Mouse (Mus musculus) frontal cortex, adult 2 months (tissue): ENCODE data around the gene Mum1. TPM values are rescaled to one million over a fixed set of nuclear protein-coding genes. Genes with fewer than 3 reads are reported as not detected.

Experiments
- DNase-seq, 2 experiments: peaks; one replicate each; pipeline ENCODE4 v3.0.0; 2022; ENCODE audit warnings: low spot score in 1 of 2; ENCODE audit errors: extremely low spot score in 1 of 2
- polyA plus RNA-seq: library from polyadenylated mRNA; depleted of rRNA; stranded (reverse); fragments of >200 nt; gene quantifications from 2 replicates; pipeline ENCODE4 v1.2.3, GENCODE M21; 2012

Gene Mum1
- polyA plus RNA-seq, 1 experiment = 37.9 TPM

DNA sequence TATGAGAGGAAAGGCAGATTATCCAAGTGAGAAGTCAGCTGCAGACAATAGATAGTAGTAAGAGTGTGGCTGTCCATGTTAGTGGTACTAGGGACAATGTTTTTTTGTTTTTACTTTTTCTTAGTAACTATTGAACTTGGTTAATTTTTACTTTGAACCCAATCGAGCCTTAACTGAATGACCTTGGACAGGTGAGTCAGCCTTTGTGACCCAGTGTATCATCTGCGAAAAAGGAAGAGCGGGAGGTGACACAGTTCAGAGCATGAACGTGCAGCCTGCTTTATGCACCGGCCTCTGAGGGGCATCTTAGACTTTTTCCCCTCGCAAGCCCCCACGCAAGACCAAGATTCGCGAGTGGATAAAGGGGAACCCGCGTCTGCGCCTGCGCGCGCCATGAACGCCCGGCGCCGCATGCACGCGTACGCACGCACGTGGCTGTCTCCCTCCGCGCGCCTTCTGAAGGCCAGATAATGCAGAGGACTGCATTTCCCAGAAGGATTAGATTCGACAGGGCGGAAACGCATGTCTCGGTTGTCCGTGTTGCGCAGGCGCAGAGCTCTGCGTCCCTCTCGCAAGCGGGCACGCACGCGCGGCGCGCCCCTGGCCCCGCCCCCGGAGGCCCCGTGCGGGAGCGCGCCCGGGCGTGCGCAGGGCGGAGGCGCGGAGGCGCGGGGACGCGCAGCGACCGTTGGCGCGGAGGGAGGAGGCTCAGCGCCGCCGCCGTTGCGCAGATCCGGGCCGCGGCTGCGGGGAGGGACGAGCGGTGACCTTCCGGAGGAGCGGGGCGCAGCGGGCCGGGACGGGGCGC is 38.3 kb downstream of the Mum1 start:
- DNase-seq = peak; percentile 99

DNA sequence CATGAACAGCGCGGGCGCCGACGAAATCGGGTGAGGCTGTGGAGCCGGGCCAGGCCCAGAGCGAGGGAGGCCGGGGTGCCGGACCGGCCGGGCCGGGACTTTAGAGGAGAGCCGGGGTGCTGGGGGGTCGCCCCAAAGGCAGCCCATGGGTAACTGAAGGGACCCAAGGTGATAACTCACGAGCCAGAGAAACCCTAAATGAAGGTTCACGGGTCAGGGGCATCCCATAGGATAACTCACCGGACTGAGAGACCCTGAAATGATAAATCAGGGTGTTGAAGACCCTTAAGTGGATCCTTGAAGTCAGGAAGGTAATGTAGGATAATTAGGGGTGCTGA is 38.9 kb downstream of the Mum1 start:
- DNase-seq = no peak

DNA sequence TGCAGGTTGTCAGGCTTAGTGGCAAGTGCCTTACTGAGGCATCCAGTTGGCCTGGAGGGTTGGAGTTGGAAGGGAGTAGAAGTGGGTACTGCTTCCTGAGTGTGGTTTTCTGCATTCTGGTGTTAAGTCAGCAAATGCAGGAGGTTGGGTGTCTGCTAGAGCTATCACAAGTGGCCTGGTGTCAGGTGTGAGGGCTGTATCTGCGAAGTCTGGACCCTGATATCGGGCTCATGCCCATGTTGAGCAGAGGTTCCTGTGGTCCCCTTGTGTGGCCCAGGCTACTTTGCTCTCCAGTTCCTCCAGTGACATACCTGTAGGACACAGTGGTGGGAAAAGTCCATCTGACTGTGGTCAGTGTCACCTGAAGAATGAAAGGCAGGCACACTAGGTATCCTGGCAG is 43.9 kb downstream of the Mum1 start:
- DNase-seq = no peak

DNA sequence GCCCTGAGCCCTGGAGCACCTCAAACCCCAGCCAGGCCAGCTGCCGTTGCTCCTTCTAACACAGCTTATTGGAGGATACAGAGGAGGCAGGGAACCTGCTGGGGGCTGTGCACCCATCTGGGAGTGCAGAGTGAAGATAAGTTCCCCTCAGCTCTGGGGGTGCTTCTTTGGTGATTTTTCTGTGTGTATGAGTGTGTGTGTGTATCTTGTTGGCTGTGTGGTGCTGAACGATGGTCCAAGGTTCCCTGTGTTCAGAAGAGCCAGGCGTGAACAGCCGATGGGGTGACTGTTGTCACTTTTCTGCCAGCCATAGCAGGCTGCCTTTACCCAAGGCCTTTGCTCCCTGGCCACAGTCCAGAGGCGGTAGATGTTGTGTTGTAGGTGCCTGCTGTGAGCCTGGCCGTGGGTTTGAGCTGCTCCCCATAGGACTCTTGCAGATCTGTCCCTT is 44.5 kb downstream of the Mum1 start:
- no peak for DNase-seq

DNA sequence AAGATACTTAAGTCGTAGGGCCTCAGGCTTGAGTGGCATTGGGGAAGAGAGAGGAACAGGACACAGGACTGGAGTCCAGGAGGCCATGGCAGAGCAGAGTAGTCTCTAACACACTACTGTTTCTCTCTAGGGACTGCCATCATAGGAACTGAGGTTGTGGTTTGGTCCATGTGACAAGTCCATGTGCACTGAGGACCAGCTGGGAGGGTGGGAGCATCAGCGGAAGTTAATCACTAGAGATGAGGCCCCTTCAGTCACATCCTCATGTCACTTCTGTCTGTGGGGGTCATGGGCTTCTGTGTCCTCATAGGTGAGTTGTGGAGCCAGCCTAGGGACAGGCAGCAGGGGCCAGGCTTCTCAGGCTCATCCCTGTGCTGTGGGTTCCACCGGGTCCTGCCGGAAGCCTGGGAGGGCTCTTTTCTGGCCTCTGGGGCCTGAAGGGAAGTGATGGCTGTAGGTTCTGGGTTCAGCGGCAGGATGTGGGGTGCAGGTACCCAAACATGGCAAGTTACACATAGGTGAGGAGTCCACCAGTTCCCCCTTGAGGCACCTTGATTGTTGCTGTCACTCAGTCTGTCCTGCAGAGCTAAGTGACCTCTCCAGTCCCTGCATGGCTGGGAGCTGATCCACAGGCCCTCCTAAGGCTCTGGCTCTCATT is 45.1 kb downstream of the Mum1 start:
- no peak for DNase-seq

DNA sequence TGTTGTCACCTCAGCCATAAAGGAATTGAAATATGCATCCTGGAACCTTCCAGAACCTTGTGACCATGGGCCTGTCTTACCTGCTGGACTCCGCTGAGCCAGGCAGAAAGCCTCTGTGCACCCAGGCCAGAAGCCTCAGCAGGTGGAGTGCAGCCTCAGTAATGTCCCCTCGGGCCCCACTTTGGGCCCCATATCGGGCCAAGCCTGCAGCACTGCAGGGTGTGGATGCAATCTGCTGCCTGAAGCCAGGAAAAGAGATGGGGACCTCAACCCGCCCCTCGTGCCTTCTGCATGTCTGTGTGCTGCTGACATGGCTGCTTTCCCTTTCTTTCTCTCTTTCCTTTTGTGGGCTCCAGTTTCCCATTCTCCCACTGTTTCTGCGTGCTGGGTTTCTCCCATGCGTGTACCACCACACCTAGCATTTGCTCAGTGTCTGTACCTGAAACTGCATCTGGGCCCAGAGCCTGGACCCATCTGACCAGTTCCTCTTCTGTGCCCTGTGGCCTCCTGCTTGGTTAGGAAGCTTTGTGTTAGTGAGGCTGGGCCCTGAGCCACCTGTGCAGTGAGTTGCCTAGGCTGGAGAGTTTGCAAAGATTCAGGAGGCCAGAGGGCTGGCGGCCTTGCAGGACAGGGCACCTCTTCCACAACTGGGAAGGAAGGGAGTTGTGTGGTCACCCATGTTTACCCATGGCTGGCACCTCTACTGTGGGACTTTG is 45.8 kb downstream of the Mum1 start:
- no peak for DNase-seq

DNA sequence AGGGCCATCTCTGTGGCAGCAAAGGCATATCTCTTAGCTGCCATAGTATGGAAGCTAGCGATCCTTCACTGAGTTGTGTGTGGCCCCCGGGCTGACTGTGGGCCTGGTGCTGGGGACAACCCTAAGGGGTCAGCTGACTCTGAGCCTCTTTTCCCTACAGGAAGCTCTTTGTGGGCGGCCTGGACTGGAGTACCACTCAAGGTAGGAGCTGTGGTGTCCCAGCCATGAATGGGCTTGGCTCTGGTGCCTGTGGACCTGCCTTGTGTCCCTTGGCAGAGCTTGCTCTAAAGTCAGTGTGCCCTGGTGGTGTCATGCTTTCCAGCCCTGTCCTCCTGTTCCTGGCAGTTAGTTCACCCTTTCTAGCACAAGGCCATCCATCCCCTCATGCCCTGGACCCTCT is 47.6 kb downstream of the Mum1 start:
- DNase-seq = no peak

DNA sequence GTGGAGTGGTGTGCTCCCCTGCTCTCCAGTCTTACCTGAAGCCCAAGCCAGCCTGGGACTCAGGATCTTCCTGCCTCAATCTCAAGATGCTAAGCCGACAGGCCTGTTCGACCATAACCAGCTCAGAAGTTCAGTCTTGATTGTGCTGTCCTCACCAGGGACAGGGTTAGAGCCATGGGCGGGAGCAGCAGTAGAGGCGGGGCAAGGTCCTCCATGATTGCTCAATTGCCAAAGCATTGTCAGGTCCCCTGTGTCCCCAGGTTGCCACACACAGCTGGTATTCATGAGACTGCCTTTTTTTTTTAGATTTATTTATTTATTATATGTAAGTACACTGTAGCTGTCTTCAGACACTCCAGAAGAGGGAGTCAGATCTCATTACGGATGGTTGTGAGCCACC is 50.0 kb downstream of the Mum1 start:
- no peak for DNase-seq

DNA sequence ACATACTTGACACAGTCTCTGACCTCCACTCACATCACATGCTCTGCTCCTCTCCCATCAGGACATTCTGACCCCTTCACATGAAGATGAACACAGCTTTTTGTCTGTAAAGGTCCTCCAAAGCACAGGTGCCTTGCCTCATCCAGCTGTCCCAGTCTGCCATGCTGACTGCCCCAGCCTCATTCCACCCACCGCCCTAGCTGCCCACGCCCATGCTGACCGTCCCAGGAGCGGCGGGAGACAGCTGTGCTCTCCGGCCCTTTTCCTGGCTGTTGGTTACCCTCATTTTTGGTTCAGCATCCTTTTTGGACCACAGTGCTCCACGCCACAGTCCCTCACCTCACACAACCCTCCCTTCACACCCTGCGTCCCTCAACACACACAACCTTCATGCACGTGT is 52.2 kb downstream of the Mum1 start:
- no peak for DNase-seq

DNA sequence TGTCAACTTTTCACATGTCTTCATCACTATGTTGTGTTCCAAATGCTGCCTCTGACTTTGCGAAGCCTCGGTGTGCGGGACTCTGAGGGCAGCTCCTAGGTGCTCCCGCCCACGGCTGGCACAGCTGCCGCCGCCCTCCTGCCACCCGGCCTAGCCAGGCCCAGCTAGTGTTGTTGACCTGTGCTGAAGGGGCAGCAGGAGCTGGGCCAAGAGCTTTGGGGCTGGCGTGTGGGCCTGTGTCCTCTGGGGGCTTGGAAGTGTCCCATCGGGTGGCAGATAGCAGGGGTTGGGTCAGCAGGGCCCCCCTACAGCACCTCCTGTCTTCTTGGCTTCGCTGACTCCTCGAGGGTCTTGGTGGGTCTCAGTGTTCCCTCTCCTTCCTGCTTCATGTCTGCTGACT is 53.0 kb downstream of the Mum1 start:
- DNase-seq = no peak

DNA sequence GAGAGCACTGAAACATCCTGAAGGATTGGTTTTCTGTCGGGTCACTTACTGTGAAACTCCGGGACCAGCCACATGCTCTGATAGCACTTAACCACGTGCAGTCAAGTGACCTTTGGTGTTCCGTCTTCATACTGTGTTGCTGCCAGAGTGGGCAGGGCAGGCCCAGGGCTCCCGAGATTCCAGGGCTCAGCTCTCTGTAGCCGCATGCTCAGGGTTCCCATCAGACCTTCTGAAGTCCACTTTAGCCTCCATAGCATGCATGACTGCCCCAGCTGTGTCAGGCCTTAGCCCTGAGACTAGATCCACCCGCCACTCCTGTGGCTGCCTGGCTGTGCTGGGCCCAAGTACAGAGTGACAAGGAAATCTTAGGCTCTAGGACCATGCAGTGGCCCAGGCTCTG is 55.1 kb downstream of the Mum1 start:
- no peak for DNase-seq

DNA sequence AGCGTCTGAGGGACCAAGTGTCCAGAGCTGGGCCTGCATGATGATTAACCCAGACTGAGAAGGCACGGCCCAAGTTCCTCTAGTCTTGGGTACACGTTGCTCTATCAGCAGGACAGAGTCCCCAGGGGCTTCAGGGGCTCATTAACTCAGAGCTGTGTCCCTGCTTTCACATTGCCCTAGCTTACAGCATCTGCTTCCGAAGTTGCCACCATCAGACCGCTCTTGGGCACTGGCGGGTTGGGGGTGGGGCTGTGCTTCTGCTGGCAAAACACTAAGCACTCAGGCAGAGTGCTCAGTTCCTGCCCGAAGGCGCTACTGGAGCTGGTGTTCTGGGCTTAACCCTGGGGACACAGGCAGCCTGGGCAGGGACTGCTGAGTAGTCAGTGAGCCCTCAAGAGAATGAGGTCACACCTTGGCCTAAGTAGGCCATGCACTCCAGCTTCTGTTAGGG is 55.7 kb downstream of the Mum1 start:
- no peak for DNase-seq

DNA sequence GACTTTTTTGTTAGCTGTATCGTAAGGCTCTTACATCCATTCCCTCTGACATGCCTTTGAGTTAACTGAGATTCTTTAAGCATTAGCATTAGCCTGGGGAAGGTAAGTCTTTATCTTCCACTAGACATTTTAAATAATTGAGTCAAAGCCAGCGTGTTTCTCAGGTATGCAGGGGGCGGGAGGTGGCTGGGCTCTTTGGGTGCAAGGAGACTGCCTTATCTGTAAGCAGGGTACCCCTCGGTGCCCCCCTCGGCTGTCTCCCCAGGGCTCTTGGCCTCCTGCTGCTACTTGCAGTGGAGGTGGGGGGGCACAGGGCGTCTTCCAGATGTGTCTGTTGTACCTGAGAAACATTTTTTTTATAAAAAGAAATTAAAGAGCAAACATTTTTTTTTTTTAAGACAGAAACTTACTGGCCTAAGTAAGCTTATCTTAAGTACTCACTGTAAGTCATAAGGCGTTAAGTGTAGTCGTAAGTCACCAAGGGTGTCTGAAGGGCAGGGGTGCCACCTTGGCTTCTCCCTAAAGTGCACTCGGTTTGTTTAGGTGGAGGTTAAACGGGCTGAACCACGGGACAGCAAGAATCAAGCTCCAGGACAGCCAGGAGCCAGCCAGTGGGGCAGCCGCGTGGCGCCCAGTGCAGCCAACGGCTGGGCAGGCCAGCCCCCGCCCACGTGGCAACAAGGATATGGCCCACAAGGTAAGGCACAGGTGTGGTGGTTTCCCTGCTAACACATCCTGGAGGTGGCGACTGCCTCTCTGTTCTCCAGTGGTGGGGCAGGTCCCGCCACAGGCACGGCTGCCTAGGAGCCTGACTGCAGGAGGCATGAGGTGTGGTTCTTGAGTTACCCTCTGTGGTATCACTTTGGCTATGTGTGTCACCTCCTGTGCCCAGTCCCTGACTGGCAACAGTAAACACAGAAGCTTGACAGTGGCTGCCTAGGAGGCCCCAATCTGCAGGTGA is 56.5 kb downstream of the Mum1 start:
- DNase-seq = no peak

DNA sequence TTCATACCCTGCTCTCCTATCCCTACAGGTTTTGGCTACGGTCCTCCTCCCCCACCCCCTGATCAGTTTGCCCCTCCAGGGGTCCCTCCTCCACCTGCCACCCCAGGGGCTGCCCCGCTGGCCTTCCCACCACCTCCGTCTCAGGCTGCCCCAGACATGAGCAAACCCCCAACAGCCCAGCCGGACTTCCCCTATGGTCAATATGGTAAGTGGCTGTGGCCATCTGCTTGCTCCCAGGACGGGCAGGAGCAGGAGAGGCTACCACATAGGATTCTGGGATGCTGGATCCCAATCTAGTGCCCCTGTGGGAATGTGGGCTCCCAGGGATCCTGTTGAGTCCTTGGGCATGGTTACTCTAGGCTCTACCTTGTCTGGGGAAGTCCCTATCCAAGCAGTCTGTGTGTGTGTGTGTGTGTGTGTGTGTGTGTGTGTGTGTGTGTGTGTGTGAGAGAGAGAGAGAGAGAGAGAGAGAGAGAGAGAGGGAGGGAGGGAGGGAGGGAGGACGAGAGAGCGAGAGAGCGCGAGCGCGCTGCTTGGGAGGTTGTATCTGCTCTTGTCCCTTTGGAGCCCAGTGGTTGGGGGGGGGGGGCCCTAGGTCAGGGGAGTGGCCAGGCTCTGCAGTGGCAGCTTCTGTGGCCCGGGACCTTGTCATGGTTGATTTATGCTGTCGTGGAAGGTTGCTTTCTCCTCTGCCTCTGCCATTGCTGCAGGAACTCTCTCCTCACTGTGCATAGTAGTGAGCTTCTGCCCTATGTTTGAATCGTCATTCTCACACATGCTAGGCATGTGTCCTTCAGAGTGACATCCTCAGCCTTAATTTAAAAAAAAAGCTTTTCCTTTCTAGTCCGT is 59.2 kb downstream of the Mum1 start:
- DNase-seq = no peak

DNA sequence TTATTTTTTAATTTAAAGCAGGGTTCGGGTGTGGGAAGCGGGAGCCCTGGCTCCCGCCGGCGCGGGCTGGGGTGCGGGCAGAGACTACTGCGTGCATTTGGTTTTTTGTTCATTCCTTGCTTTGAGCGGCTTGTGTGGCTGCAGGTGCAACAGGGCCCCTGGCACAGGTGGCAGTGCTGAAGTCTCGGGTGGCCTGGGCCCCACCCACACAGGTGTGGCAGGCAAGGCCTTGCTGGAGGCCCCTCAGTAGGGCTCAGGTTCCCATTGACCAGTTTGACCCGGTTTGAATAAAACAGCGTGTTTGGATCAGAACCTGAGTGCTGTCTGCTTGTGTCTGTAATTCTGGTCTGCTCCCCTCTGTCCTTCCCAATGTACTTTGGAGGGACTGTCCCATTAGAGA is 61.9 kb downstream of the Mum1 start:
- DNase-seq = no peak

DNA sequence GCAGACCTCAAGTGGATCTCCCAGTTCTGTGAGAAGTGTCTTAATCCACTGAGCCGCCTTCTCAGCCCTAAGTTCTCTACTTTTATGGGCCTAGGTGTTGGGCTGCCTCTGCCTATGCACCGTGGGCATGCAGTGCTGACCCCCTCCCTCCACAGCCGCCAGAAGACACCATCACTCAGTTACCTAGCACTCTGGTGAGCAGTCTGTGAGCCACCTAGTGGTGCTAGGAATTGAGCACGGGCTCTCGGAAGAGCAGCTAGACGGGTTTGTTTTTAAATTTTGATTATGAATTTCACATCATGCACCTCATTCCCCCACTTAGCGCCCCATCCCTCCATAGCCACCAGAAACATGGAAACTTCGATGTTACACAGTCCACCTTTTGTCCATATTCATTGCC is 62.4 kb downstream of the Mum1 start:
- DNase-seq = no peak

DNA sequence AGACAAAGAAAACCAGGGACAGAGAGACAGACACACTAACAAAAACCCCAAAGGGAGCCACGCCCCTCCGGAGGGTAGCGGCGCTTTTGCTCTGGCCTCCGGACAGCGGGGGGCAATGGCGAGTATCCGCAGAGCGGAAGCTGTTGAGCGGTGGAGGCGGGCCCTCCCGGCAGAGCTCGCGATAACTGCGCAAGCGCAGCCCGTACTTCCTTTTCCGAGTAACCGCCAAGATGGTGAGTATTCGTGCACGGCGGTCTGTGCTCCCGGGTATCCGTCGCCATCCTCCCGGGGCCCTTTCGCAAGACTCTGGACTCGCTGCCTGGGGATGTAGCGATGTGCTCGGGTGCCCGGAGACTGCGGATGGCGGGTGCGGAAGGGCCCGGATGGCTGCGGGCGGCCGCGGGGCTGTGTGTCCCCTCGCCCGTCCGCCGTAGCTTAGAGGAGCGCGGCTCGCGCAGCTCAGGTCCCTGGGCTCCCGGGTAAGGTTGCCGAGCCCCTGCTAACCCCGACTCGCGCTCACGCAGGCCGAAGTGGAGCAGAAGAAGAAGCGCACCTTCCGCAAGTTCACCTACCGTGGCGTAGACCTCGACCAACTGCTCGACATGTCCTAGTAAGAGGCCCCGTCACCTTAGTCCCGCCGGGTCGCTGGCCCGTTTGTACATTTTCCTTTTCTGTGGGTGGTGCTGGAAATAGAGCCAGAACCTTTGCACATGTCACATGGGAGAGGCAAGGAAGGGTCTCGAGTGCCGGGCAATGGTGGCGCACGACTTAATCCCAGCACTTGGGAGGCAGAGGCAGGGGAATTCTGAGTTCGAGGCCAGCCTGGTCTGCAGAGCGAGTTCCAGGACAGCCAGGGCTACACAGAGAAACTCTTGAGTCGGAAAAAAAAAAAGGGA is 66.3 kb downstream of the Mum1 start, which contains the start of gene Rps15:
Gene Rps15, plus strand, starts transcription at position 203 of the 896 bp plus-strand sequence.
- peak; percentile 85 to 95 for DNase-seq

DNA sequence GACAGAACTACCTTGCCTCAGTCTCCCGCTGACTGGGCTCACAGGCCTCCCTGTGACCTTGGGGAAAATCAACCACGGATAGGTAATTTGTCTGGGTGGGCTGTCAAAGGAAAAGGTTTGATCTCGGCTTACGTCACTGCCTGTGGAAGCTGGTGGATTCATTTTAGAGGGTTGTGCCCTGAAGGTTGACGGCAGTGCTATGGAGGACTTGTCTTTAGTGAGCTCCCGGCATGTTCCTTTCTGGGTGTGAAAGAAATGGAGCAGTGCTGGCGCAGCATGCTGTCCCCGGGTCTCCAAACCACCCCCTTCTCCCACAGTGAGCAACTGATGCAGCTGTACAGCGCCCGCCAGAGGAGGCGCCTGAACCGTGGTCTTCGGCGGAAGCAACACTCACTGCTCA is 67.1 kb downstream of the Mum1 start:
- DNase-seq = no peak
